Comparison of ENCODE assay signal across 26 mouse cellular contexts in the genomic region with DNA sequence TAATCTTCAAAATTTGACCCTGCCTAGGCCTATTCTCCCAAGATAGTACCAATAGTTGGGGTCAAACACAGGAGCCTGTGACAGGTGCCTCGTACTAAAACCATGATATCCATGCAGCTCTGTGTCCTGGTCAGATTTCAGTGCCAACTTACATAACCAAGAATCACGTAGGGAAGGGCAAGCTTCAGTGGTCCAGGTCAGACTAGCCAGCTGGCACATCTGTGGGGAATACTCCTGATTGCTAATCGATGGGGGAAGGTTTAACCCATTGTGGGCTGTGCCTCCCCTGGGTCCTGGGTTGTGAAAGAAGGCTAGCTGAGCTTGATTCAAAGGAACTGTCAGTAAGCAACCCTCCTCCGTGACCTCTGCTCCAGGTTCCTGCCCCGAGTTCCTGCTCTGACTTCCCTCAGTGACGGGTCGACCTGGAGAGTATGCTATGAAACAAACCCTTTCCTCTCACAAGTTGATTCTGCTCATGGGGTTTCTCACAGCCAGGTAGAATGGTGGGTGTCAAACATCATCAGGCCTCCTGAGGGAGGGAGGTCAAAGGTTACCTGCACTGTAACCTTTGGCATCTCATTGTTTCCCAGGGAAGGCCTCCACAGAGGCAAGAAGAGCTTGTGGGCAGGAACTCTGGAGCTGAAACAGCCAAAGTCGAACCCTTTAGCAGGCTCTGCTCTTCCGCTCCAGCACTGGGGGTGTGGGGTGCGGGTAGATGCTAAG. TPM values are rescaled to one million over a fixed set of nuclear protein-coding genes. Genes with fewer than 3 reads are reported as not detected.
DNase-seq lines count a peak whose midpoint lies in the region; ATAC-seq lines count a peak whose summit lies in the region.
"Had no signal": no experiment of that assay in that cellular context is flagged by ENCODE, and none has a peak within 500 bp of the region (broad histone marks: within the 10 kb centered on the region; RNA-seq: fewer than 3 reads in every experiment).

No protein-coding gene starts in this region.

- no peak overlapping the region for H3K4me3 ChIP-seq in hindbrain, embryonic 11.5 days (ENCODE audit: low read depth, low read length)
- H3K4me3 ChIP-seq in hindbrain, embryonic 13.5 days, result no peak overlapping the region
- H3K4me3 ChIP-seq in kidney, embryonic 14.5 days (ENCODE audit: low read length), result no peak overlapping the region
- H3K4me3 ChIP-seq in midbrain, embryonic 10.5 days, result no peak overlapping the region
- H3K4me3 ChIP-seq in midbrain, embryonic 11.5 days (ENCODE audit: low read depth, low read length), result no peak overlapping the region
- H3K4me3 ChIP-seq: embryonic facial prominence, embryonic 12.5 days; heart, embryonic 10.5 days; heart, embryonic 15.5 days; limb, embryonic 13.5 days; midbrain, embryonic 13.5 days; neural tube, embryonic 13.5 days had no signal

- no peaks in the 10 kb centered on the region for H3K36me3 ChIP-seq in hindbrain, embryonic 11.5 days (ENCODE audit: control insufficient read depth, insufficient read depth, low read length)
- H3K36me3 ChIP-seq in hindbrain, embryonic 13.5 days, result no peaks in the 10 kb centered on the region
- no peaks in the 10 kb centered on the region for H3K36me3 ChIP-seq in kidney, embryonic 14.5 days (ENCODE audit: control insufficient read depth, insufficient read depth, low read length)
- peaks cover 25% of the 10 kb centered on the region for H3K36me3 ChIP-seq in midbrain, embryonic 10.5 days
- no peaks in the 10 kb centered on the region for H3K36me3 ChIP-seq in midbrain, embryonic 11.5 days (ENCODE audit: control insufficient read depth, insufficient read depth, low read length)
- H3K36me3 ChIP-seq: embryonic facial prominence, embryonic 12.5 days; G1E; heart, embryonic 10.5 days; heart, embryonic 15.5 days; limb, embryonic 13.5 days had no signal

- 54% methylated on average over 10 of the region's 10 CpGs for WGBS in hindbrain, embryonic 11.5 days
- 67% methylated on average over 10 of the region's 10 CpGs for WGBS in hindbrain, embryonic 13.5 days
- WGBS in kidney, embryonic 14.5 days, result 69% methylated on average over 10 of the region's 10 CpGs
- 64% methylated on average over 10 of the region's 10 CpGs for WGBS in midbrain, embryonic 10.5 days
- 66% methylated on average over 10 of the region's 10 CpGs for WGBS in midbrain, embryonic 11.5 days

- H3K27me3 ChIP-seq in hindbrain, embryonic 11.5 days (ENCODE audit: control insufficient read depth, insufficient read depth, low read length), result no peaks in the 10 kb centered on the region
- no peaks in the 10 kb centered on the region for H3K27me3 ChIP-seq in hindbrain, embryonic 13.5 days
- no peaks in the 10 kb centered on the region for H3K27me3 ChIP-seq in kidney, embryonic 14.5 days (ENCODE audit: control insufficient read depth, insufficient read depth, low read length)
- peaks cover 11% of the 10 kb centered on the region for H3K27me3 ChIP-seq in midbrain, embryonic 10.5 days (ENCODE audit: low read depth, poor library complexity, severe bottlenecking)
- H3K27me3 ChIP-seq in midbrain, embryonic 11.5 days (ENCODE audit: control insufficient read depth, insufficient read depth, low read length), result no peaks in the 10 kb centered on the region
- H3K27me3 ChIP-seq: midbrain, embryonic 13.5 days; neural tube, embryonic 13.5 days; Patski had no signal

- DNase-seq in hindbrain, embryonic 11.5 days (ENCODE audit: low spot score), result peak; percentile 27
- peak; percentile 82 for DNase-seq in kidney, adult 9 months
- no peak for DNase-seq in midbrain, embryonic 10.5 days (ENCODE audit: low spot score)
- no peak for DNase-seq in midbrain, embryonic 11.5 days (ENCODE audit: low spot score, missing footprints)
- no peak for DNase-seq in cerebellum, adult 18-20 months
- DNase-seq in heart, postnatal 4 days, result no peak
- DNase-seq: cerebellum, adult 9-10 months; embryo, embryonic 11 days; gastrocnemius, postnatal 14 days; liver, postnatal 0 days; right cerebral cortex, postnatal 4 days; thymus, postnatal 4 days had no signal

- no peak for ATAC-seq in hindbrain, embryonic 11.5 days (ENCODE audit: low FRiP score)
- no peak for ATAC-seq in hindbrain, embryonic 13.5 days (ENCODE audit: low FRiP score)
- no peak for ATAC-seq in kidney, embryonic 14.5 days (ENCODE audit: low FRiP score, low TSS enrichment)
- no peak for ATAC-seq in midbrain, embryonic 11.5 days (ENCODE audit: low FRiP score)
- ATAC-seq: forebrain, embryonic 14.5 days; hindbrain, postnatal 0 days; liver, postnatal 0 days; midbrain, embryonic 13.5 days; Patski had no signal

- H3K9me3 ChIP-seq in hindbrain, embryonic 11.5 days (ENCODE audit: control insufficient read depth, low read length), result no peaks in the 10 kb centered on the region
- no peaks in the 10 kb centered on the region for H3K9me3 ChIP-seq in hindbrain, embryonic 13.5 days
- no peaks in the 10 kb centered on the region for H3K9me3 ChIP-seq in kidney, embryonic 14.5 days (ENCODE audit: control insufficient read depth, low read length)
- no peaks in the 10 kb centered on the region for H3K9me3 ChIP-seq in midbrain, embryonic 10.5 days (replicated peaks)
- H3K9me3 ChIP-seq in midbrain, embryonic 11.5 days (ENCODE audit: control insufficient read depth, low read length), result no peaks in the 10 kb centered on the region
- H3K9me3 ChIP-seq: embryonic facial prominence, embryonic 12.5 days; G1E; heart, embryonic 10.5 days; heart, embryonic 15.5 days; limb, embryonic 13.5 days; midbrain, embryonic 13.5 days; neural tube, embryonic 13.5 days had no signal

- peaks cover 16% of the 10 kb centered on the region for H3K4me1 ChIP-seq in hindbrain, embryonic 11.5 days (replicated peaks; ENCODE audit: control insufficient read depth, insufficient read depth, low read length)
- H3K4me1 ChIP-seq in hindbrain, embryonic 13.5 days (replicated peaks), result peaks cover 34% of the 10 kb centered on the region
- H3K4me1 ChIP-seq in kidney, embryonic 14.5 days (ENCODE audit: control insufficient read depth, insufficient read depth, low read length), result peaks cover 17% of the 10 kb centered on the region
- peaks cover 52% of the 10 kb centered on the region for H3K4me1 ChIP-seq in midbrain, embryonic 10.5 days
- peaks cover 28% of the 10 kb centered on the region for H3K4me1 ChIP-seq in midbrain, embryonic 11.5 days (ENCODE audit: control insufficient read depth, insufficient read depth, low read length)

- no peak overlapping the region for H3K9ac ChIP-seq in hindbrain, embryonic 11.5 days (ENCODE audit: low read depth, low read length)
- H3K9ac ChIP-seq in hindbrain, embryonic 13.5 days, result no peak overlapping the region
- H3K9ac ChIP-seq in kidney, embryonic 14.5 days (ENCODE audit: low read depth, low read length), result no peak overlapping the region
- no peak overlapping the region for H3K9ac ChIP-seq in midbrain, embryonic 11.5 days (ENCODE audit: low read length)
- H3K9ac ChIP-seq: embryonic facial prominence, embryonic 12.5 days; heart, embryonic 15.5 days; limb, embryonic 13.5 days; liver, postnatal 0 days; midbrain, embryonic 13.5 days; neural tube, embryonic 13.5 days had no signal

- H3K27ac ChIP-seq in hindbrain, embryonic 11.5 days (ENCODE audit: low read depth, low read length), result no peak overlapping the region
- H3K27ac ChIP-seq in hindbrain, embryonic 13.5 days, result no peak overlapping the region
- no peak overlapping the region for H3K27ac ChIP-seq in kidney, embryonic 14.5 days (ENCODE audit: low read depth, low read length)
- H3K27ac ChIP-seq in midbrain, embryonic 10.5 days (replicated peaks), result peak overlapping the region; percentile 73; the same call in 1 of the 2 replicates
- no peak overlapping the region for H3K27ac ChIP-seq in midbrain, embryonic 11.5 days (ENCODE audit: low read depth, low read length)
- H3K27ac ChIP-seq: embryonic facial prominence, embryonic 12.5 days; heart, embryonic 10.5 days; heart, embryonic 15.5 days; hindbrain, postnatal 0 days; kidney, postnatal 0 days; limb, embryonic 13.5 days; midbrain, embryonic 13.5 days had no signal

- no peak overlapping the region for H3K4me2 ChIP-seq in hindbrain, embryonic 11.5 days (replicated peaks; ENCODE audit: low read depth, low read length)
- H3K4me2 ChIP-seq in hindbrain, embryonic 13.5 days, result no peak overlapping the region
- H3K4me2 ChIP-seq in kidney, embryonic 14.5 days (replicated peaks; ENCODE audit: low read depth, low read length), result no peak overlapping the region
- H3K4me2 ChIP-seq in midbrain, embryonic 11.5 days, result no peak overlapping the region
- H3K4me2 ChIP-seq: embryonic facial prominence, embryonic 12.5 days; heart, embryonic 15.5 days; limb, embryonic 13.5 days; midbrain, embryonic 13.5 days; neural tube, embryonic 13.5 days had no signal

RNA-seq across cellular contexts. Expression of gene Trim2, which starts 34.2 kb away (rescaled TPM):
- polyA plus RNA-seq in hindbrain, embryonic 11.5 days (2014; fragmentation: Nextera tagmentation; extraction: Ambion mirVana), result 104 and 109 TPM in 2 replicates
- polyA plus RNA-seq in hindbrain, embryonic 13.5 days (2015; fragmentation: Nextera tagmentation; extraction: Ambion mirVana), result 131 and 137 TPM in 2 replicates
- 21.6 and 32.6 TPM in 2 replicates for polyA plus RNA-seq in kidney, embryonic 14.5 days (2014; fragmentation: Nextera tagmentation; extraction: Ambion mirVana)
- 81.7 and 116 TPM in 2 replicates for polyA plus RNA-seq in midbrain, embryonic 10.5 days (2016; fragmentation: Nextera tagmentation; extraction: Ambion mirVana)
- polyA plus RNA-seq in midbrain, embryonic 11.5 days (2014; fragmentation: Nextera tagmentation; extraction: Ambion mirVana), result 128 and 137 TPM in 2 replicates
- total RNA-seq in heart, postnatal 4 days (2021), result 10 to 100 TPM in 1 of 2 experiments, 1 to 10 TPM in 1; 8.9 to 10.1 TPM
- total RNA-seq: granulocyte monocyte progenitor cell, adult 5-6 weeks had no signal
- polyA plus RNA-seq: G1E had no signal

Comparison
In these comparisons a context has a peak if more than half of its experiments do, and no peak if none do; other contexts are left out.
1. DNase-seq: peak in hindbrain, embryonic 11.5 days (single experiment) and kidney, adult 9 months (single experiment); none in midbrain, embryonic 10.5 days (single experiment), midbrain, embryonic 11.5 days (single experiment), cerebellum, adult 18-20 months (0 of 2) and heart, postnatal 4 days (single experiment).